Mouse (Mus musculus) liver, postnatal 0 days (tissue): Measurements from ENCODE around the gene Rps19.

Source experiments
- CTCF ChIP-seq: sonication (generic); IDR thresholded peaks from 2 replicates; pipeline ENCODE4 v1.5.1; 2016; ENCODE audit warnings: antibody characterized with exemption, low read depth
- EP300 ChIP-seq: IDR thresholded peaks from 2 replicates; pipeline ENCODE4 v1.6.1; 2016; ENCODE audit warnings: antibody characterized with exemption, low read depth, mild to moderate bottlenecking

GRCm38 (mm10) chr7:24885468-24886307 is 1.5 kb downstream of the Rps19 start:
- TF ChIP-seq CTCF (no peak), EP300 (no peak)
